Mouse (Mus musculus) spleen, postnatal 36 days (tissue): ENCODE data around the gene Nrxn1.

Source experiments
- DNase-seq, 2 experiments: peaks; one replicate each; pipeline ENCODE4 v3.0.0; 2022; ENCODE audit warnings: low spot score in 2 of 2, mixed read lengths in 1 of 2

The Nrxn1 gene

DNA sequence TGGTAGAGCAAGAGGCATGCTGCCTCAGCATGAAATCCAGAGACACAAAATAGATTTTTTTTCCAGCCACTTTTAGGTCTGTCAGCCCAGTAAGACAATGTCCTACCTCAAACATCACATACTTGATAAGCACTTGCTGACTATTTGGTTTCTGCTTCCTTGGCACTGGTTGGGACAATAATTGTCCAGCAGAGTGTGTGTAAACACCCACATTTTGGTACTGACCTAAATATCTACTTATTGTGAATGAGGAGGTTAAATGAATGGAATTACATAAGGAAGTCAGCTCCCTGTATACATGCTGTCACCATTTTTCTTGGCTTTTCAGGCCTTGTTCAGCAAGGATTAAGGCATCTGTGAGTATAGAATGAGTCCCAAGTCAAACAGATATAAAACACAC, 649.8 kb downstream of the Nrxn1 start:
- DNase-seq, result no peak

- no peak for DNase-seq
Observed at GRCm38 (mm10) chr17:90435836-90436235, 657.0 kb downstream of the Nrxn1 start.

- no peak for DNase-seq
Observed at GRCm38 (mm10) chr17:90435371-90435770, 657.5 kb downstream of the Nrxn1 start.

- no peak for DNase-seq
Observed at GRCm38 (mm10) chr17:90430211-90430610, 662.7 kb downstream of the Nrxn1 start.

GRCm38 (mm10) chr17:90425974-90426373, 666.9 kb downstream of the Nrxn1 start:
- DNase-seq, result no peak

DNA sequence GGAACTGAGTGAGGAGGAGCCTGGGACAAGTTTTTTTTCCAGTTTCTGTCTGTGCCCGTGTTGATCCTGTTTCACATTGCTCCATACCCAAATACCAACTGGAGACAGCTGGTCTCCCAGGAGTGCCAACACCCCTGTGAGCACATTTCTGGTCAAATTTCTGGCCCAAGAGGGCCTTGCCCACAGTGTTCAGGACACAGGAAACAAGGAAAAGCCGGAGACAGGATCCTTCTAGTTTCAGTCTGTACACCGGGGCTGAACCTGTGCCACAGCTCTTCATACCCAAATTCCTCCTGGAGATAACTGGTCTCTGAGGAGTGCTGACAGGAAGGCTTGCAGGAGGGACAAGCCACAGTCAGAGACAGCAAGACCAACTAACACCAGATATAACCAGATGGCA, 670.3 kb downstream of the Nrxn1 start:
- no peak for DNase-seq

GRCm38 (mm10) chr17:90420757-90421156, 672.1 kb downstream of the Nrxn1 start:
- DNase-seq, result no peak

DNA sequence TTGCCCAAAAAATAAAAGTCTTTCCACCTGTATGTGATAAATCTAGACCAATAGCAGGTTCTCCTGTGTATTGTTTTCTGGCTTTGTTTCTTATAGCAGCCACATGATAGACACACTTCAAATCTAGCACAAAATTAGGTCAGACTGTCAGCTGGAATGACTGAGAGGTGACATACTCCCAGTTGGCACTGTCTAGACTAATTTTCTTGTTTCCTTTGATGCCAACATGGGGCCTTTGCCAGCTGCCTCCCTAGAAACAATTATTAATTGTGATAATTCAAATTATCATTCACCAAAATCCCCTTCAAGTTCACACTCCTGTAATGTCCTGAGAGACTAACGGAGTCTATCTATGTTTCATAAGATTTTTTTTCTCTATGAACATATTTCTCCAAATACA, 673.3 kb downstream of the Nrxn1 start:
- DNase-seq, result no peak

DNA sequence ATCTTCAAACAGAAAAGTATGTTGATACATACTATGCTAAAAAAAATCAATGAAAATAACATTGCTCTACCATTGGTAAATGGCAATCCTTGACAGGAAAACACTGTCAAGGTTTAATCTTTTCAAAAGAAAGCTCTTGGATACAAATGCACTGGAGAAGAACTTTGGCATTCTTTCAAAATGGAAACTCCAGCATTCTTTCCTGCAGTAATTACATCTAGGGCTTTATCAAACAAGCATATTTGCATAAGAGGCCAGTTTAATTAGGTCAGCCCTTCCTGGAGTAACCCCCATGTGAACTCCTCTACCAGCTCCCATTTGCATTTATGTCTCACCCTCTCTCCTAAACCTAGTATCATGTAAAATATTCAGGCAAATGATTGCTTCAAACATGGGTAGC, 696.5 kb downstream of the Nrxn1 start:
- DNase-seq, result no peak

- no peak for DNase-seq
Observed at GRCm38 (mm10) chr17:90394606-90395005, 698.3 kb downstream of the Nrxn1 start.

DNA sequence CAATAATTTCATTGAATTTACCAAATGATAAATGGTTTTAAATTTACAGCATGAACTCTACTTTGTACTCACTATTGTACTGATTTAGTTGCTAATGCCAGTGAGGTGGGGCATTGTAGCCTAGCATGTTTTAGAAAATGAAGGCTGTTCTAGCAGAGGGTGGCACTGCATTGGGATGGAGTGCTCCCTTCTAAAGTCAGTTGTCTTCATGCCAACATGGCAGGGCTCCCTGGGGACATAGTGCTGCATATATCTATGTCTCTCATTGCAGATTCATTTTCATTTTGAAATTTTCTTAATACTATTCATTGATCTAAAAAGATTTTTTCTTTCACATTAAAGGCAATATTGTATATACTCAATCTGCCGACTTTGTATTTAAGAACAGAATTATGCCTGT, 700.1 kb downstream of the Nrxn1 start:
- no peak for DNase-seq

- no peak for DNase-seq
Observed at GRCm38 (mm10) chr17:90390316-90391212, 702.3 kb downstream of the Nrxn1 start.

- no peak for DNase-seq
Observed at GRCm38 (mm10) chr17:90384856-90385255, 708.0 kb downstream of the Nrxn1 start.

DNA sequence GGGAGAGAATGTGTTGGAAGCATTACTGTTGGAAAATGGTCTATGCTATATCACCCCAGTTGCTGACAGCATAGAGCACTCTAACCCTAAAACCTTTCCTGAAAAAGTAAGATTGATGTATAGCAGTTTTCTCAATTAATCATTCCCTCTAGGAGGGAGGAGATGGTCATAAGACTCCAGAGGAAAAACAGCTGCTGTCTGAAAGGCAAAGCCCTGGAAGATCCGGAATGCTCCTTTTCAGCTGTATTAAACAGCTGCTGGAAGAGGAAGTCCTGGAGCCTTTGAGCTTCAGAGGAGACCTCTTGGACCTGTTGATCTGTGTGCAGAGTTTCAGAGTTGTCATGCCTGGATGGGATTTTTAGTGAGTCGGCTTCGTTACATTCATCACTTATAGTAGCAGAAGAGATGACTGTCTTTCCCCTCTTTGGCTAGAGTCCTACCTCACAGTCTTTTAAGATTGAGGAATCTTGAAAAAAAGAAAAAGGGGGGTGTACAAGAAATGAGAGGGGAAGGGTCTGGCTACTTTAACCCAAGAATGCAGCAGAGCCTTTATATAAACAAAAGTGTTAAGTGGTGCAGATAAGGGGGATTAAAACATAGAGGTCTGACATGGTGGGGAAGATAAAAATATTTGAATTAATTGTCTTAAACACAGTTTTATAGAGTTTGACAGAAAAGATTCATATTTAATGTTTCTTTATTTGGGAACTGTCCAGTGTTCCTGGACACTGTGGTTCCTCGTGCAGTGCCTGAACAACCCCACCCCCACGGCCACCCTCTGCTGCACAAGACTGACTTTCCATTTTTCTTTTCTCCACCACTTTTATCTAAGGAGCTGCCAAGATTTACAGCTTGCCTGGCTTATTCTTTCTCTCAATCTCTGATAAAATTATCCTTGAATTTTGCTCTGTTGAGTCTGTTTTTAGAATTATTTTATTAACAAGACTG, 710.1 kb downstream of the Nrxn1 start:
- DNase-seq, result no peak

DNA sequence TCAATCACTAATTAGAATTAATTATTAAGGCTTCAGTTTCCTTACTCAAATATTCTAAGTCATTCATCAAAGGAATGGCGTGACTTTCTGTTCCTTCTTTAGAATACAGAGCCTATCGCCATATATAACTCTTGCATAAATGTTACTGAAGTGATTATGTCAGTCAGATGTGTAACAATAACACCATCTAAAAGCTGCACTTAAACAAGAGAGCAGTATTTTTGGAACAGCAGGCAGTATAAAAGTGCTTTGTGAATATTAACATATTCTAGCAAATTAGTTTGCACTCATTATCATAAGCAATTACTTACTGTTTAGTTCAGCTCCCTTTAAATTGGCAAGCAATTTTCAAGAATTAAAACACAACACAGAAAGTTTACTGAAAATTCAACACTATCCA, 716.3 kb downstream of the Nrxn1 start:
- no peak for DNase-seq

- DNase-seq, result no peak
Observed at GRCm38 (mm10) chr17:90362169-90362568, 730.7 kb downstream of the Nrxn1 start.

DNA sequence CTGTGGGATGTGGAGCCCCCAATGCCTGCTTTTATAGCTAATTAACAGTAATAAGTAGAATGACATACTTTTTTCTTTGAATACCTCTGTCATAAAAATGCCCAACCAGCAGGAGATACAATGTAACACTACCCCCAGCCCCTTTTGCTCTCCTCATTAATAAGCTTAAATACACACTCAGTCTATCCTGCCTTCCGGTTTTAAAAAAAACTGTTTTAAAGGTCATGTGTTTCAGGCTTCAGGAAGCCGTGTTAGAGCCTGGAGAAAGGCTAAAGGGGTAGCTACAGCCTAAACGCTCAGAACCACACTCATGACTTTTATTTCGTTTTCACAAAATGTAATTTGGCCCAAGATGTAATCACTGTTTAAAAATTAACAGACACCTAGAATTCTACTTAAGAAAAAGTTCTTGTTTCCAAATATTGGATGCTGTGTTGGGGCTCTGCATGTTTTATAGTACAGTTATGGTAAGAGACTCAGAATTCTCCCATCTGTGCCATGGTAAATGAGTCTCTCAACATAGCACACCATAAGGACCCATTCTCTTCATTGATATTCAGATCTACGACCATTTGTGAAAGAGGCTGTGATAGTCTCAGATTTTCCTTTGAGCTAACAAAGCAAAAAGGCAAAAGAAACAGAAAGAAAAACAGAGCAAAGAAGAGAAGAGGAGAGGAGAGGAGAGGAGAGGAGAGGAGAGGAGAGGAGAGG, 743.3 kb downstream of the Nrxn1 start:
- DNase-seq, result no peak

DNA sequence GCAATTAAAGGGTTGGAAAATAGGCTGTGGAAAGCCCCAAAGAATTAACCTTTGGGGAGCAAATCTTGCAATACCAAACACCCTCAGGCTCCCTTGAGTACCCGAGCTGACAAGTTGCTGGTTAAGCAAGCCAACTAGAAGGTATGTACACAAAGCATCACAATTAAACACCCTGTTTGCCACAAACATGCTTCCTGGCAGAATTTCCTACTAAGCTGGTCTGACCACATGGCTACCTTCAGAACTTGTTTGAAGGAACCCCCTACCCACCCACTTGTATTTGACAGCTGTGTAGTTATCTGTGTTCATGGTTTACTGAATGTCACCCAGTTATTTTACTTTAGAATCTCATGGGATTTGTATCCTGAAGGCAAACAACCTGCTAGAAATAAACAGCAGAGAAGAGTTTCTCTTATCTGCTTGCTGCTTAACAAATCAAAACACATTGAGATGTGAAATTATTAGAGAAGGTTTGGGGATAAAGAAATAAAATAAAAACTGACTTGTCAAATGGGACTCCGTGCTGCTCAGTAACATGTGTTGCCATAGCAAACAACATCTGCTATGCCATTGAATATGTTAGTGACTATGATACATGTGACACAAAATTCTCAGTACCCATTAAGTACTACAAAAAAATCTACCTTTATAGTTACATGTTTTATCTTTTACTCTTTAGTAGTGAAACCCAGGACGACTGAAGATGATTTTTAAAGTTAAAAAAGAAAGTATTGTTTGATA, 746.0 kb downstream of the Nrxn1 start:
- no peak for DNase-seq

DNA sequence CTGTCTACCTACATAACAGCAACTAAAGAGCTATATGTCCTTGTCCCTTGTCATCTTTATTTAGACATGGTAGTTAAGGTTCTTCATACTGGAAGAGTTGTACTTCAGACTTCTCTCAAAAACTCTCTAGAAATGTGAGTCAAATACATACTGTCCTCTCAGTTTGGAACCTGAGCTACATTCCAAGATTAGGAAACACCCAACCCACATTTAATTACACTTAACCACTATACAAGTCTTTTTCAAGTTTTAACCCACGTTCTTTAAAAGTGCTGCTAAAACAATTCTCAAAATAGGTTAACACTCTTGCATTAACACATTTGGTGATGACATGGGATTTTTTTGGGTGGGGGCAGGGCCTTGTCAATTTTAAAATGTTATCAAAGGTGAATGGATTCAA, 759.4 kb downstream of the Nrxn1 start:
- no peak for DNase-seq

GRCm38 (mm10) chr17:90323674-90324073, 769.2 kb downstream of the Nrxn1 start:
- DNase-seq, result no peak

DNA sequence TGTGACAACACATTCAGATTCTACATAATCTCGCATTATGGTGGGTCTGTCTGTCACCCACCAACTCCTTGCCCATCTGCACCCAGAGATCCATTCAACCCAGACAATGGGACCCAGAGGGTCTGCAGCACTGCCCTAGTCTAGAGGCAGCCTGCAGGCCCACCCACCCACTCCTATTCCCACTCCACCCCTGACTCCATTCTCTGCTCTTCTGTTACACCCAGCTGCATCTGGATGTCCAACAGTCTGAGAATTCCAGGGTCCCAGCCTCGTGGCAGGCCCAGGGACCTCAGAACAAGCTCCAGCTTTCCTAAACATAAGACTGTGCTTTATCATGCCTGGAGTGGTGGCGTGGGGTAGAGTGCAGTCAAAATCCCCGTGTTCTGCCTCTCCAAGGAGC, 820.6 kb downstream of the Nrxn1 start:
- DNase-seq, result no peak
